Mouse (Mus musculus) intestine, embryonic 14.5 days (tissue): ENCODE data around the gene Pigv. TPM values are rescaled to one million over a fixed set of nuclear protein-coding genes. Genes with fewer than 3 reads are reported as not detected.
A peak's percentile ranks its signal among the peaks of the same experiment; 100 is the strongest.

Experiments used
- ATAC-seq: fragments of 200-750 bp; cut with Nextera tagmentation; replicated peaks from 2 replicates; pipeline ENCODE4 v1.8.0; 2017; ENCODE audit warnings: low read depth, moderate number of reproducible peaks, moderate TSS enrichment, moderate library complexity; ENCODE audit not compliant: low FRiP score, low TSS enrichment
- DNase-seq: peaks from one replicate; pipeline ENCODE4 v3.0.0-alpha.2; 2018; ENCODE audit warnings: low spot score
- H3K27ac ChIP-seq: fragments of 300-500 bp; sonication (generic); 2 replicates; pipeline ENCODE4 v1.5.1; 2014; ENCODE audit warnings: low read depth, mild to moderate bottlenecking, control low read depth
- H3K27me3 ChIP-seq: fragments of 300-500 bp; sonication (generic); replicated peaks from 2 replicates; pipeline ENCODE4 v1.6.1; 2014; ENCODE audit warnings: low read length, control low read depth; ENCODE audit not compliant: control insufficient read depth, insufficient read depth
- H3K36me3 ChIP-seq: fragments of 300-500 bp; sonication (generic); 2 replicates; pipeline ENCODE4 v1.6.1; 2014; ENCODE audit warnings: low read length, control low read depth; ENCODE audit not compliant: control insufficient read depth, insufficient read depth
- H3K4me1 ChIP-seq: fragments of 300-500 bp; sonication (generic); replicated peaks from 2 replicates; pipeline ENCODE4 v1.6.1; 2014; ENCODE audit warnings: low read length, control low read depth, mixed read lengths; ENCODE audit not compliant: control insufficient read depth, insufficient read depth
- H3K4me2 ChIP-seq: fragments of 300-500 bp; sonication (generic); 2 replicates; pipeline ENCODE4 v1.6.1; 2014; ENCODE audit warnings: low read length
- H3K4me3 ChIP-seq: fragments of 300-500 bp; sonication (generic); 2 replicates; pipeline ENCODE4 v1.5.1; 2014; ENCODE audit warnings: low read depth, low read length, control low read depth, mixed read lengths
- H3K9ac ChIP-seq: fragments of 300-500 bp; sonication (generic); 2 replicates; pipeline ENCODE4 v1.6.1; 2014; ENCODE audit warnings: mild to moderate bottlenecking, low read length
- H3K9me3 ChIP-seq: fragments of 300-500 bp; sonication (generic); 2 replicates; pipeline ENCODE4 v1.6.1; 2016; ENCODE audit warnings: low read length, control low read depth; ENCODE audit not compliant: control insufficient read depth
- WGBS: fragments of 180-500 bp; shearing (Covaris S2); extraction: QIAGEN DNeasy Blood & Tissue Kit; methylation state at CpG from one replicate; pipeline ENCODE4 v1.1.7; 2014; 5-methylcytosine and 5-hydroxymethylcytosine counted together
- polyA plus RNA-seq: library from polyadenylated mRNA; unstranded; fragments of >200 nt; fragmentation: Nextera tagmentation; extraction: Ambion mirVana; gene quantifications from 2 replicates; pipeline ENCODE4 v1.2.1, GENCODE M21; 2014

Gene Pigv
- polyA plus RNA-seq, 1 experiment from 2014 or later, result 14.4 TPM

GRCm38 (mm10) chr4:133619473-133620136 lies 52.8 kb downstream of the Pigv start:
- peaks cover 18% of the 10 kb centered on the region for H3K36me3 ChIP-seq
- no peak overlapping the region for H3K9ac ChIP-seq
- no peak overlapping the region for H3K4me3 ChIP-seq
- ATAC-seq (no peak), DNase-seq (no peak)
- WGBS, result 61% methylated on average over 4 of the region's 4 CpGs
- H3K27ac ChIP-seq, result no peak overlapping the region
- H3K4me2 ChIP-seq, result no peak overlapping the region
- no peaks in the 10 kb centered on the region for H3K9me3 ChIP-seq
- H3K4me1 ChIP-seq, result no peaks in the 10 kb centered on the region
- H3K27me3 ChIP-seq, result no peaks in the 10 kb centered on the region

GRCm38 (mm10) chr4:133617936-133618335 lies 54.5 kb downstream of the Pigv start:
- WGBS, result 93% methylated on average over 11 of the region's 11 CpGs
- H3K4me3 ChIP-seq, result no peak overlapping the region
- ATAC-seq, result 0 out of 2 replicates have a peak, but pooled peaks have one; percentile 9

GRCm38 (mm10) chr4:133615416-133615815 lies 57.0 kb downstream of the Pigv start:
- H3K9ac ChIP-seq, result no peak overlapping the region
- DNase-seq, result no peak
- H3K4me1 ChIP-seq, result no peaks in the 10 kb centered on the region
- H3K27me3 ChIP-seq, result no peaks in the 10 kb centered on the region
- H3K4me2 ChIP-seq, result no peak overlapping the region
- no peak overlapping the region for H3K4me3 ChIP-seq
- no peak for ATAC-seq
- H3K36me3 ChIP-seq, result peaks cover 21% of the 10 kb centered on the region; the same call in 1 of the 2 replicates
- H3K9me3 ChIP-seq, result peaks cover 8% of the 10 kb centered on the region
- WGBS, result 78% methylated on average over 10 of the region's 10 CpGs
- H3K27ac ChIP-seq, result no peak overlapping the region

More at GRCm38 (mm10) chr4:133617936-133618335, 54.5 kb downstream of the Pigv start:
- Histone ChIP-seq H3K36me3 (peaks cover 15% of the 10 kb centered on the region; the same call in 1 of the 2 replicates), H3K9ac (no peak overlapping the region), H3K4me2 (no peak overlapping the region), H3K27me3 (no peaks in the 10 kb centered on the region), H3K9me3 (no peaks in the 10 kb centered on the region), H3K4me1 (no peaks in the 10 kb centered on the region), H3K27ac (no peak overlapping the region)
- DNase-seq, result no peak

GRCm38 (mm10) chr4:133614274-133614761 lies 58.1 kb downstream of the Pigv start:
- no peak overlapping the region for H3K9ac ChIP-seq
- no peaks in the 10 kb centered on the region for H3K4me1 ChIP-seq
- DNase-seq (no peak), ATAC-seq (no peak)
- H3K27me3 ChIP-seq, result no peaks in the 10 kb centered on the region
- H3K9me3 ChIP-seq, result peaks cover 8% of the 10 kb centered on the region
- H3K36me3 ChIP-seq, result peaks cover 20% of the 10 kb centered on the region; the same call in 1 of the 2 replicates
- WGBS, result 91% methylated on average over 8 of the region's 8 CpGs
- no peak overlapping the region for H3K4me2 ChIP-seq
- H3K4me3 ChIP-seq, result no peak overlapping the region
- no peak overlapping the region for H3K27ac ChIP-seq

- no peak overlapping the region for H3K4me3 ChIP-seq
- DNase-seq (no peak), ATAC-seq (no peak)
- no peaks in the 10 kb centered on the region for H3K27me3 ChIP-seq
- H3K4me1 ChIP-seq, result no peaks in the 10 kb centered on the region
- H3K9me3 ChIP-seq, result peaks cover 8% of the 10 kb centered on the region
- H3K9ac ChIP-seq, result no peak overlapping the region
- WGBS, result 79% methylated on average over 4 of the region's 4 CpGs
- no peak overlapping the region for H3K27ac ChIP-seq
- no peak overlapping the region for H3K4me2 ChIP-seq
- peaks cover 20% of the 10 kb centered on the region; the same call in 1 of the 2 replicates for H3K36me3 ChIP-seq
Measured at GRCm38 (mm10) chr4:133613867-133614266, 58.6 kb downstream of the Pigv start.

- Histone ChIP-seq H3K9me3 (peaks cover 8% of the 10 kb centered on the region), H3K4me2 (no peak overlapping the region), H3K9ac (no peak overlapping the region), H3K36me3 (peaks cover 28% of the 10 kb centered on the region), H3K4me3 (no peak overlapping the region), H3K4me1 (no peaks in the 10 kb centered on the region), H3K27ac (no peak overlapping the region), H3K27me3 (no peaks in the 10 kb centered on the region)
- ATAC-seq (no peak), DNase-seq (no peak)
- 97% methylated on average over 8 of the region's 8 CpGs for WGBS
Measured at GRCm38 (mm10) chr4:133613026-133613425, 59.4 kb downstream of the Pigv start.

GRCm38 (mm10) chr4:133612416-133612815 lies 60.0 kb downstream of the Pigv start:
- WGBS, result 97% methylated on average over 7 of the region's 7 CpGs
- H3K27ac ChIP-seq, result no peak overlapping the region
- no peaks in the 10 kb centered on the region for H3K27me3 ChIP-seq
- H3K4me3 ChIP-seq, result no peak overlapping the region
- no peak overlapping the region for H3K4me2 ChIP-seq
- H3K4me1 ChIP-seq, result no peaks in the 10 kb centered on the region
- no peak for ATAC-seq
- peaks cover 8% of the 10 kb centered on the region for H3K9me3 ChIP-seq
- DNase-seq, result no peak
- H3K9ac ChIP-seq, result no peak overlapping the region
- peaks cover 30% of the 10 kb centered on the region for H3K36me3 ChIP-seq

- H3K9me3 ChIP-seq, result peaks cover 8% of the 10 kb centered on the region
- H3K27me3 ChIP-seq, result no peaks in the 10 kb centered on the region
- 97% methylated on average over 5 of the region's 5 CpGs for WGBS
- no peaks in the 10 kb centered on the region for H3K4me1 ChIP-seq
- no peak for DNase-seq
- no peak overlapping the region for H3K4me2 ChIP-seq
- ATAC-seq, result no peak
- H3K9ac ChIP-seq, result no peak overlapping the region
- H3K36me3 ChIP-seq, result peaks cover 30% of the 10 kb centered on the region
- H3K4me3 ChIP-seq, result no peak overlapping the region
- H3K27ac ChIP-seq, result no peak overlapping the region
Measured at GRCm38 (mm10) chr4:133611815-133612214, 60.6 kb downstream of the Pigv start.
